Mouse (Mus musculus) limb, embryonic 12.5 days (tissue): ENCODE data around the gene Chd9. TPM values are rescaled to one million over a fixed set of nuclear protein-coding genes. Genes with fewer than 3 reads are reported as not detected.
"Not testable (repeated sequence)": the region's sequence is repeated elsewhere in the genome, so short reads cannot be mapped to it uniquely, and the experiment has no call there.

Source experiments
- ATAC-seq: fragments of 200-750 bp; cut with Nextera tagmentation; 2 replicates; pipeline ENCODE4 v1.8.0; 2017; ENCODE audit warnings: low read depth, moderate TSS enrichment; ENCODE audit not compliant: insufficient number of reproducible peaks, insufficient read depth, low FRiP score, low TSS enrichment
- H3K27ac ChIP-seq: fragments of 300-500 bp; sonication (generic); 2 replicates; pipeline ENCODE4 v1.5.1; 2016; ENCODE audit warnings: mild to moderate bottlenecking, moderate library complexity
- H3K27me3 ChIP-seq: fragments of 300-500 bp; sonication (generic); 2 replicates; pipeline ENCODE4 v1.6.1; 2016; ENCODE audit warnings: mild to moderate bottlenecking, moderate library complexity
- H3K36me3 ChIP-seq: fragments of 300-500 bp; sonication (generic); 2 replicates; pipeline ENCODE4 v1.6.1; 2016; ENCODE audit warnings: mild to moderate bottlenecking, moderate library complexity
- H3K4me1 ChIP-seq: fragments of 300-500 bp; sonication (generic); replicated peaks from 2 replicates; pipeline ENCODE4 v1.6.1; 2016
- H3K4me2 ChIP-seq: fragments of 300-500 bp; sonication (generic); 2 replicates; pipeline ENCODE4 v1.6.1; 2016; ENCODE audit warnings: mild to moderate bottlenecking, moderate library complexity
- H3K4me3 ChIP-seq: fragments of 300-500 bp; sonication (generic); replicated peaks from 2 replicates; pipeline ENCODE4 v1.5.1; 2016; ENCODE audit warnings: mild to moderate bottlenecking
- H3K9ac ChIP-seq: fragments of 300-500 bp; sonication (generic); replicated peaks from 2 replicates; pipeline ENCODE4 v1.6.1; 2016; ENCODE audit warnings: mild to moderate bottlenecking, moderate library complexity
- H3K9me3 ChIP-seq: fragments of 300-500 bp; sonication (generic); 2 replicates; pipeline ENCODE4 v1.6.1; 2016; ENCODE audit warnings: mild to moderate bottlenecking, moderate library complexity
- WGBS: fragments of 180-500 bp; shearing (Covaris S2); methylation state at CpG from one replicate; pipeline ENCODE4 v1.1.7; 2016; 5-methylcytosine and 5-hydroxymethylcytosine counted together
- polyA plus RNA-seq: library from polyadenylated mRNA; unstranded; fragments of >200 nt; fragmentation: Nextera tagmentation; extraction: Ambion mirVana; gene quantifications from 2 replicates; pipeline ENCODE4 v1.2.1, GENCODE M21; 2016

Chd9 gene
- polyA plus RNA-seq, 1 experiment from 2014 or later = 81.2 TPM

GRCm38 (mm10) chr8:90928412-90928811 lies 100.3 kb downstream of the Chd9 start:
- Histone ChIP-seq H3K36me3 (peaks cover 12% of the 10 kb centered on the region), H3K4me1 (no peaks in the 10 kb centered on the region), H3K27ac (no peak overlapping the region), H3K4me3 (no peak overlapping the region), H3K9me3 (no peaks in the 10 kb centered on the region), H3K9ac (no peak overlapping the region), H3K4me2 (no peak overlapping the region), H3K27me3 (no peaks in the 10 kb centered on the region)
- 41% methylated on average over 1 of the region's 1 CpGs for WGBS
- ATAC-seq = no peak

GRCm38 (mm10) chr8:90930125-90930524 lies 102.0 kb downstream of the Chd9 start:
- H3K4me1 ChIP-seq, ATAC-seq, H3K9me3 ChIP-seq, H3K9ac ChIP-seq, H3K4me2 ChIP-seq, H3K27ac ChIP-seq, H3K4me3 ChIP-seq, H3K27me3 ChIP-seq: not testable (repeated sequence)
- peaks cover 16% of the 10 kb centered on the region for H3K36me3 ChIP-seq

- Histone ChIP-seq H3K36me3 (peaks cover 21% of the 10 kb centered on the region), H3K4me2 (no peak overlapping the region), H3K27me3 (no peaks in the 10 kb centered on the region), H3K9me3 (no peaks in the 10 kb centered on the region), H3K9ac (no peak overlapping the region), H3K27ac (no peak overlapping the region), H3K4me3 (no peak overlapping the region), H3K4me1 (no peaks in the 10 kb centered on the region)
- WGBS = 69% methylated on average over 11 of the region's 11 CpGs
- no peak for ATAC-seq
Observed at GRCm38 (mm10) chr8:90932934-90933333, 104.8 kb downstream of the Chd9 start.

GRCm38 (mm10) chr8:90934786-90935185 lies 106.6 kb downstream of the Chd9 start:
- no peak overlapping the region for H3K4me3 ChIP-seq
- H3K9ac ChIP-seq = no peak overlapping the region
- no peaks in the 10 kb centered on the region for H3K4me1 ChIP-seq
- H3K9me3 ChIP-seq = no peaks in the 10 kb centered on the region
- H3K27ac ChIP-seq = no peak overlapping the region
- H3K36me3 ChIP-seq = peaks cover 21% of the 10 kb centered on the region
- no peak overlapping the region for H3K4me2 ChIP-seq
- WGBS = 97% methylated on average over 1 of the region's 1 CpGs
- no peak for ATAC-seq
- no peaks in the 10 kb centered on the region for H3K27me3 ChIP-seq

- WGBS = 50% methylated on average over 1 of the region's 1 CpGs
- no peak overlapping the region for H3K27ac ChIP-seq
- H3K9me3 ChIP-seq = no peaks in the 10 kb centered on the region
- H3K36me3 ChIP-seq = peaks cover 24% of the 10 kb centered on the region
- ATAC-seq = no peak
- H3K27me3 ChIP-seq = no peaks in the 10 kb centered on the region
- H3K9ac ChIP-seq = no peak overlapping the region
- H3K4me1 ChIP-seq = no peaks in the 10 kb centered on the region
- no peak overlapping the region for H3K4me2 ChIP-seq
- H3K4me3 ChIP-seq = no peak overlapping the region
Observed at GRCm38 (mm10) chr8:90936840-90937239, 108.7 kb downstream of the Chd9 start.

GRCm38 (mm10) chr8:90938352-90938930 lies 110.3 kb downstream of the Chd9 start:
- H3K27ac ChIP-seq = no peak overlapping the region
- H3K9me3 ChIP-seq = no peaks in the 10 kb centered on the region
- H3K9ac ChIP-seq = no peak overlapping the region
- H3K36me3 ChIP-seq = peaks cover 12% of the 10 kb centered on the region; the same call in 1 of the 2 replicates
- no peak for ATAC-seq
- no peaks in the 10 kb centered on the region for H3K27me3 ChIP-seq
- no peak overlapping the region for H3K4me2 ChIP-seq
- 90% methylated on average over 4 of the region's 4 CpGs for WGBS
- no peak overlapping the region for H3K4me3 ChIP-seq
- no peaks in the 10 kb centered on the region for H3K4me1 ChIP-seq

GRCm38 (mm10) chr8:90939867-90940266 lies 111.7 kb downstream of the Chd9 start:
- Histone ChIP-seq H3K27me3 (no peaks in the 10 kb centered on the region), H3K27ac (no peak overlapping the region), H3K36me3 (peaks cover 8% of the 10 kb centered on the region; the same call in 1 of the 2 replicates), H3K4me2 (no peak overlapping the region), H3K4me3 (no peak overlapping the region), H3K9ac (no peak overlapping the region), H3K9me3 (no peaks in the 10 kb centered on the region), H3K4me1 (no peaks in the 10 kb centered on the region)
- no peak for ATAC-seq
- WGBS = 82% methylated on average over 1 of the region's 1 CpGs

GRCm38 (mm10) chr8:90943770-90944169 lies 115.6 kb downstream of the Chd9 start:
- WGBS = 74% methylated on average over 4 of the region's 4 CpGs
- Histone ChIP-seq H3K4me2 (no peak overlapping the region), H3K27me3 (no peaks in the 10 kb centered on the region), H3K9me3 (no peaks in the 10 kb centered on the region), H3K36me3 (0 out of 2 replicates have a peak, but pooled peaks cover 3% of the 10 kb centered on the region), H3K9ac (no peak overlapping the region), H3K4me1 (no peaks in the 10 kb centered on the region), H3K27ac (no peak overlapping the region), H3K4me3 (no peak overlapping the region)
- no peak for ATAC-seq

- Histone ChIP-seq H3K4me3 (peak overlapping the region; percentile 46), H3K9me3 (no peaks in the 10 kb centered on the region), H3K27ac (peak overlapping the region; percentile 96), H3K9ac (peak overlapping the region; percentile 62), H3K4me1 (peaks cover 28% of the 10 kb centered on the region), H3K27me3 (no peaks in the 10 kb centered on the region), H3K36me3 (peaks cover 6% of the 10 kb centered on the region; the same call in 1 of the 2 replicates), H3K4me2 (peak overlapping the region; percentile 69)
- peak; percentile 68; the same call in 1 of the 2 replicates for ATAC-seq
- 1% methylated on average over 21 of the region's 21 CpGs for WGBS
Observed at GRCm38 (mm10) chr8:90954802-90955760, 126.9 kb downstream of the Chd9 start.

- peaks cover 12% of the 10 kb centered on the region for H3K36me3 ChIP-seq
- 0 out of 2 replicates have a peak overlapping the region, but pooled peaks have one; percentile 34 for H3K9ac ChIP-seq
- H3K27ac ChIP-seq = peak overlapping the region; percentile 96
- H3K4me1 ChIP-seq = peaks cover 28% of the 10 kb centered on the region
- H3K4me2 ChIP-seq = peak overlapping the region; percentile 69
- 0 out of 2 replicates have a peak, but pooled peaks have one; percentile 3 for ATAC-seq
- H3K4me3 ChIP-seq = peak overlapping the region; percentile 46
- no peaks in the 10 kb centered on the region for H3K27me3 ChIP-seq
- H3K9me3 ChIP-seq = no peaks in the 10 kb centered on the region
Observed at GRCm38 (mm10) chr8:90955761-90956136, 127.6 kb downstream of the Chd9 start.

- 75% methylated on average over 9 of the region's 9 CpGs for WGBS
- H3K4me3 ChIP-seq = peak overlapping the region; percentile 27
- H3K4me1 ChIP-seq = peaks cover 28% of the 10 kb centered on the region
- no peaks in the 10 kb centered on the region for H3K27me3 ChIP-seq
- no peaks in the 10 kb centered on the region for H3K9me3 ChIP-seq
- H3K9ac ChIP-seq = peak overlapping the region; percentile 34; the same call in 1 of the 2 replicates
- no peak for ATAC-seq
- H3K4me2 ChIP-seq = peak overlapping the region; percentile 54
- peaks cover 14% of the 10 kb centered on the region for H3K36me3 ChIP-seq
- H3K27ac ChIP-seq = no peak overlapping the region
Observed at GRCm38 (mm10) chr8:90956390-90956789, 128.2 kb downstream of the Chd9 start.
